Mouse (Mus musculus) splenic B cell, adult 2 months (primary cell): ENCODE measurements at regions not wholly inside any gene's neighbourhood (a gene's known extent, or its start where the extent isn't known, plus 50 kb on each side); places are given as distances from the start of the nearest gene placed in this dataset.

Experiments used
- DNase-seq: peaks from one replicate; pipeline ENCODE4 v3.0.0-alpha.2; 2011; ENCODE audit warnings: low read depth, low spot score
- H3K27me3 ChIP-seq: 2 replicates; pipeline ENCODE4 v1.6.1; 2012; ENCODE audit warnings: mild to moderate bottlenecking, low read length, moderate library complexity, mixed read lengths; ENCODE audit not compliant: control insufficient read depth, poor library complexity, insufficient read depth, severe bottlenecking
- H3K36me3 ChIP-seq: 2 replicates; pipeline ENCODE4 v1.6.1; 2012; ENCODE audit warnings: mild to moderate bottlenecking, low read length, moderate library complexity, mixed read lengths; ENCODE audit not compliant: control insufficient read depth, poor library complexity, insufficient read depth, severe bottlenecking

DNA sequence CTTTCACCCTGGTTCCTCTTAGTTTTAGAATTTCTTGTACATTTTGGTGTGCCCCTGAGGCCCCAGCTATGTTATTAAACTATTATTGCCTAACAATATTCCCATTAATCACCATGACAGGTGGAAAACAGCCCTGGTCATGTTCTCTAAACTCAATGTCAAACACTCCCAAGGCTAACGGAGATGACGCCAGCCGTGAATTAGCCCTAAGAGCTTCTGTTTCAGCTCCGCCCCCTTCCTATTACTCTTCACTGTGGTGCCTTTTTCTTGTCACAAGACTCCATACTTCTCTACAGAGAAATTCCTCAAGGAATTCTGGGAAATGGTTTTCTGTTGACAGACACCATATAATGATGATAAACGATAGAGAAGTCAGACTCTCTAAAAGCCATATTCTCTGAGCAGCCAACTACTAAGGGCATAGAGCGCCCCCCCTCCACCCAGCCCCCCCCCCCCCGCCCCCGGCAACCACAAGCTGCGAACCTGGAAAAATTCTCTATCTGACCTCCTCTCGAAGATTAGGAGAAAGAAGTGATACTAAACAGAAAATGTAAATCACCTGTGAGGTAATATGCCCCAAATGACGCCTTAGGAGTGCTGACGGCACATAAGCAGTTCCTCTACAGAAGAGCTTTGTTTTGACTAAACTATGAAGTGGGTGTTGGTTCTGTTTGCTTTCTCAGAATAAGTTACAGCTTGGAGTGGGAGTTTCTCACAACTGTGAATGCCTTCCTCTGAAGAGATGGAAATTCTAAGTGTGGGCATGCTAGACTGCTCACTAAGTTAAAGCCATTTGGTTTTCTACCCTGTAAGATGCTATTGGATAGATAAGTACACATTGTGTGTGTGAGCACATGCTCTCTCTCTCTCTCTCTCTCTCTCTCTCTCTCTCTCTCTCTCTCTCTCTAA, 76.8 kb upstream of the Sfrp2 start:
- Histone ChIP-seq H3K36me3 (no peaks in the 10 kb centered on the region), H3K27me3 (no peaks in the 10 kb centered on the region)
- no peak for DNase-seq

DNA sequence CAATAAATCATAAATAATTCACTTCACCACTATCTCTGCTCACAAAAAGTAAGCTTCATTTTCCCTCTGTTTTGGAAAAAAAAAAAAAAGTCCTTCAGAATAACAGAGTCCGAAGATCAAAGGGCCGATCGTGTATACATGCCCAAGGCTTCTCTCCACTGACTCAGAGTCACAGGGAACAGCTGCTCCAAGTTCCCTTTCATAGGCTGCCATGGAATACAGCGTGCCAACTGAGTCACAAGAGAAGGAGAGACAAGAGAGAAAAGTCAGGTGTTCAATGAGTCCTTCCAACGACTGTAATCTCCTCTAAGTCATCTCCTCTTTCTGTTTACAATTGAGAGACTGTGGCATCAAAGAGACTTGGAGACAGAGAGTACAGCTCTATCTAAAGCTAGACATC, 71.6 kb upstream of the Sfrp2 start:
- Histone ChIP-seq H3K27me3 (no peaks in the 10 kb centered on the region), H3K36me3 (no peaks in the 10 kb centered on the region)
- no peak for DNase-seq

DNA sequence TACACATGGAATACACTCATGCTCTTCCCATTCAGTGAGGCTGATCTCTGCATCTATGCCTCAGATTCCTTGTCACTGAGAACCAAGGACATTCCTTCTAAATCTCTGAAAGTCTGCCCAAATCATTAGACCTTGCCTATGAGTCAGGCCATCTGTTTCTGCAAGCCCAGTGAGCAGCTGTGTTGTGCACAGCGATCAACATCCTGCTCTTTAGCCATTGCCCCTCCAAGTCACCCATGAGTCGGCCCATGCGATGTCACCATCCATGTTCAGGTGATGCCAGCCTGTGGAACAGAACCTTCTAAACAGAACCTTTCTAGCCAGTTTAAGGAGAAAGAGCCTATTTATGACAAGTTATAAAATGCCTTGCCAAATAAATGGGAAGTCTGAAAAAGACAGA, 66.4 kb upstream of the Sfrp2 start:
- no peak for DNase-seq
- no peaks in the 10 kb centered on the region for H3K36me3 ChIP-seq
- no peaks in the 10 kb centered on the region for H3K27me3 ChIP-seq

DNA sequence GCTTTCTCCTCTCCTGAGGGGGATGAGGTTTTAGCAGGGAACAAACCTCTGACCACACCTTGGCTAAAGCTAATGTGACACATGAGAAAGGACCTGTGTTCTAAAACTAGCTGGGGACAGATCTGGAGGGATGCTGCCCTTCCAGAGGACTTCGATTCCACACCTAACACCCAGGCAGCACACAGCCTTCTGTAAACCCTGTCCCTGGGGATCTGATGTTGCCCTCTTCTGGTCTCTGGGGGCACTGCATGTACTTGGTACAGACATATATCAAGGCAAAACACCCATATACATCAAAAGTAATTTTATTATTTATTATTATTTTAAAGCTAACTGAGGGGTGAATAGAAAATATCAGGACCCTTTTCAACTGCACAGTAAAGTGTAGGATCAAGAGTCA, 65.0 kb upstream of the Sfrp2 start:
- no peaks in the 10 kb centered on the region for H3K36me3 ChIP-seq
- DNase-seq: peak; percentile 45
- no peaks in the 10 kb centered on the region for H3K27me3 ChIP-seq

DNA sequence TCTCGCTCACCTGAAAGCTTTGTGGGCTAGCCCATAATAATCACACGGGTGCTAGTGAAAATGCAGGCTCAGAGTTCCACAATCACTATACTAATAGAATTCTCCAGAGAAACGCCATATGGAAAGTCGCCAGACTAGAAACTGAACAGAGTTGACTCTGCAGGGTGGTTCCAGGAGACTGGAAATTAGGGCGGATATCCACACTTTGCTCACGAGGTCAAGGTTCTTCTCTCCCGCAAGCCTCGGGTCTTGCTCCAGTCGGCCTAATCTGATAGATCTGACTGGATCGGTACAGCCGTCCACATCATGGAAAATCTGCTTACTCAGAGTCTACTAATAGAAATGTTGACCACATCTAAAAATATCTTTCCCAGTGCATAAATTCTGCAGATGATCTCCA, 61.6 kb upstream of the Sfrp2 start:
- DNase-seq: no peak
- Histone ChIP-seq H3K27me3 (no peaks in the 10 kb centered on the region), H3K36me3 (no peaks in the 10 kb centered on the region)

DNA sequence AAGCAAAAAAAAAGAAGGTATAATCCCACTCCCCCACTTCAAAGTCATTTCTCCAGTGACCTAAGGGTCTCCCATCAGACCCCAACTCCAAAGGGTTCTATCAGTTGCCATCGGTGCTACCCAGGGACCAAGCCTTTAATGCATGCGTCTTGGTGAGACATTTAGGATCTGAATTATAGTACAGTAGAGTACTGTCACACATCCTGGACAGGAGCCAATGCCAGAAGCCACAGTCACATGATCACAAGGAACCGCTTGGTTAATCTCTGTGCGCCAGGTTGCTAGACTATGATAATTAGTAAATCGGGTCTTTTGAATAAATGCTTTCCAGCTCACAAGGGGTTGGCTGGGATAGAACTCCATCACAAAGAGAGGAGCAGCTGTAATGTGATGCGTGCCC, 60.9 kb upstream of the Sfrp2 start:
- H3K36me3 ChIP-seq: no peaks in the 10 kb centered on the region
- H3K27me3 ChIP-seq: no peaks in the 10 kb centered on the region
- DNase-seq: no peak

DNA sequence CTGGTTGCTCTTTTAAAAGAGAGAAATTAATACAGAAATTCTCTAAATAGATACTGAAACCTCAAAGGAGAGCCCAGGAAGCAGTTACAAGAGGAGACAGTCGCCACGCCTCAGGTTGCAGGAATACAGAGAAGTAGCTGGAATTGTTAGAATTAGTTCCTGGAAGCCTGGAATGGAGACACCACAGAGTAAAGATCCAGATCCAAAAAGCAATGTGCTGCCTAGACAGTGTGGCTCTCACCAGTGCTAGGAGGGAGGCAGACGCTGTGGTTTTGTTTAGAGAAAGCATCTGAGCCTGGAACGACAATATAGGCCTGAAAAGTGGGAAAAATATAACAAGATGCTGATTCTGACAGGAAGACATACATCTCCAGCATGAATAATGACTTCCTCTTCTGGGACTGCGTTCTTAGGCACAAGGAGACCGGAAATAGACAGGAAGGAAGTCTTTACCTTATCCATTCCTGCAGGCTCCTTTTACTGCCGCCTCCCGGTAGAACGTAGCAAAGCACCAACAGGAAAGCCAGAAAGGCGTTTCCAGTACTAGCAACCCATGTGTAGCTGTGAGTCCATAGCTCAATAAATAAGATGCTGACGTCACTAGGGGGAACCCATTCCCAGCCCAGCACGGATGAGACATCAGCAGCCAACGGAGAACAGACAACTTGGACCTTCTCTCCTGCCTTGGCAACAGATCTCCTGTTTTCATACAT, 59.4 kb upstream of the Sfrp2 start:
- H3K27me3 ChIP-seq: no peaks in the 10 kb centered on the region
- no peaks in the 10 kb centered on the region for H3K36me3 ChIP-seq
- peak; percentile 16 for DNase-seq

DNA sequence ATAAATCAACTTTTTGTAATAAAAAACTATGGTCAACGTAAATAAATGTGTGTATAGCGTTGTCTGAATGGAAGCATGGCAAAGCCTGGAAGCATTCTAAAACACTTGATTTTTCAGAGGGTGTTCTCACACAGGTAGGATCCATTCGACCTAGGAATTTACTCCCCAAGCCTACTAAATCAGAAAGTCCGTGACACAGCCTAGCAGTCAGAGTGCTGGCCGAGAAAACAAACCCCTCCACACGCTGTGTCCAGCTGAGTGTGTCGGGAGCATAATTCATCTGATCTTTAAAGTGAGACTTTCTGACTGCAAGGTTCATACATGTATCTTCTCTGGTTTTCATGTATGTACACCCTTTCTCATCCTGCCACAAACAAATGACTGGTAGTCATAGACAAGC, 58.8 kb upstream of the Sfrp2 start:
- Histone ChIP-seq H3K27me3 (no peaks in the 10 kb centered on the region), H3K36me3 (no peaks in the 10 kb centered on the region)
- no peak for DNase-seq

DNA sequence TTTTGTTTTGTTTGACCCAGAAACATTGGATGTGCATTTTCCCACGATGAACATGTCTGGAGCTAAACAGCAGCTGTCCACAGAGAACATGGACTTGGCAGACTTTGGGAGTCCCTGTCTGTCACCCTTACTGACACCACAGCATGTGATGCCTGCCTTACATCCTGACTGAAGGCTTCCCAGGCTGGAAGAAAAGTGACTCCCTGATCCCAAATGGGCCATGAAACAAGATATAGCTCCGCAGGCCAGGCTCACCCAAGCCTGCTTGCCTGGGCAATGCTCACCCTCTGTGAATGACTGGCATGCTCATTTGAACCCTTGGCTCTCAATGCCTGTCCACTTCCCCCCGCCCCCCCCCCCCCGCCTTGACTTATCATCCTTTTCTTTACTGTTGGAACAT, 57.1 kb upstream of the Sfrp2 start:
- no peak for DNase-seq
- H3K36me3 ChIP-seq: no peaks in the 10 kb centered on the region
- no peaks in the 10 kb centered on the region for H3K27me3 ChIP-seq

DNA sequence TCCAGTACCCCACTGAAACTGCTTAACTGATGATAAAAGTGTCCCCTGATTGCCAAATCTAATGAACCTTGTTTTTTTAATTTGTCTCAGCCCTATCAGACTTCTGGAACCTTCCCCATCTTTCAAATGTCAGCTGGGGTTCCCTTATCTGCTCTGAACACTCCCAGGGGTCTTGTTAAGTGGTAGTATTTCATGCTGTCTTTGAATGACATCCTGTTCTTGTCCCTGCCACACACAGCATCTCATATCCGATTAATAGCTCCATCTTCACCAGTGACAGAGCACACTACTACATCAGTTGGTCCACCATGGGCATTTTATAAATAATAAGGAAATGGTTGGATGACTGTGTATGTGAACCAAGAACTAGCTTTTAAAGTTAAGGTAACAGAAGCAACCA, 56.6 kb upstream of the Sfrp2 start:
- H3K36me3 ChIP-seq: no peaks in the 10 kb centered on the region
- no peak for DNase-seq
- no peaks in the 10 kb centered on the region for H3K27me3 ChIP-seq

DNA sequence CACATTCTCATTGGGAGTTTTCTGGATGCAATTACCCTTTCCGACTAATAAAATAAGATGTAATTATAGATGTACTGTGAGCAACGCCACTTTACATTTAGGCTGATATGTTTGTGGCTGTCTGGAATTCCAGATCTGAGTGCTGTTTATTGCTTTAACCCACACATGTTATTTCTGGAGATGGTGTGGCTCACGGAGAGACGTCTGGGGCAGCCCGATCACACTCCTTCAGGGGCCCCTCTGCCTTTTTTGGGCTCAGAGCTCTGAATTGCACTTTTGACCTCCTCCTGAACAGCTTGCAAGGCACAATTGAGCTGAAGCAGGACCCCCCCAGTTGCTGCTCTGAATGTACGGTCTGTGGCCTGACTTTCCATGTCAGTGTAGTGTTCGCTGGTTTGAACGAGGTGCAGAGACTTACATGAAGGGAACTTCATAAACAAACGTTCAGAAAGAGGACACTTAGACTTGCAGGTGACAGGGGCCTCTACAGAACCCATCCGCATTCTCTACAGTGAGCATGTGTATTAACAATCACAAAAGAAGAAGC, 55.1 kb upstream of the Sfrp2 start:
- Histone ChIP-seq H3K36me3 (no peaks in the 10 kb centered on the region), H3K27me3 (no peaks in the 10 kb centered on the region)
- no peak for DNase-seq

DNA sequence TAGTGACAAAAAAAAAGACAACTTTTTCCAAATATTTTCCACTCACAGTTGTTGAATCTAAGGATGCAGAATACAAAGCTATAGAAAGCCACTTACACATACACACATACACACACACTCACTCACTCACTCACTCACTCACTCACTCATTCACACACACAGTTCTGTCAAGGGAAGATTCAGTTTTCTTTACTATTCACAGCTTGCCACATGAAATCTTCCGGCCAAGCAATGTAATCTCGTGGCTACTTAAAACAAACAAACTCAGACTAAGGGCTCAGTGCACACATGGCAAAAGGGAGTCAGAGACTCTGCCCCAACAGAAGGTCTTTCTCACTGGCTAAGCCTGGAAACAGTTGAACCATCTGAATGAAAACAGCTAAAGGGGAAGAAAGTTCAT, 53.8 kb upstream of the Sfrp2 start:
- no peak for DNase-seq

DNA sequence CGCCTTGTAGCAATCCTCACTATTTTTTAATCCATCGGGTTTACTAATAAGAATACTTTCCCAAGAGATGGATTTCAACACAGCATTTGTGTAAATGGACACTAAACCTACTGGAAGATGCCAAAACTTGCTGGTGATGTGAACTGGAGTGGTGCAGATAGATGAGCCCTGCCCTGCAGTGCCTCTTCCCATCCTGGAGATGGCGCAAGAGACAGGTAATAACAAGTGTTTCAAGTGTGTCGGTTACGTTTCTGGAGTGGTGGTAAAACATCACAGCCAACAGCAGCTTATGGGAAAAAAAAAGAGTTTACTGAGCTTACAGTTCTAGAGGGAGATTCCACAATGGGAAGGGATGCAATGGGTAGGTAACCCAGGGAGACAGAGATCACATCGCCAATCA, 51.5 kb upstream of the Sfrp2 start:
- Histone ChIP-seq H3K36me3 (no peaks in the 10 kb centered on the region), H3K27me3 (no peaks in the 10 kb centered on the region)
- peak; percentile 42 for DNase-seq

More for the DNA sequence above, 53.8 kb upstream of the Sfrp2 start:
- H3K27me3 ChIP-seq: no peaks in the 10 kb centered on the region
- no peaks in the 10 kb centered on the region for H3K36me3 ChIP-seq
